Mouse (Mus musculus): ENCODE measurements around the gene Cd8b1.

- TF ChIP-seq CTCF (IDR thresholded peaks at IDR 0.05; ENCODE audit: borderline replicate concordance, control insufficient read depth, extremely low read depth, insufficient read depth, low read length, poor library complexity): no peak
- TF ChIP-seq POLR2A (IDR thresholded peaks at IDR 0.05; ENCODE audit: control insufficient read depth, extremely low read depth, insufficient read depth, low read length, poor library complexity): no peak
These were observed 2.2 kb downstream of the Cd8b1 start for GRCm38 (mm10) chr6:71324816-71325215.

Data from thymus, adult 2 months (tissue).